Mouse (Mus musculus) heart, adult 9 months (tissue): Measurements from ENCODE around the gene Tpte.

Source experiments
- DNase-seq, 2 experiments: peaks; one replicate each; pipeline ENCODE4 v3.0.0; 2022; ENCODE audit warnings: low spot score in 2 of 2

Gene Tpte

DNA sequence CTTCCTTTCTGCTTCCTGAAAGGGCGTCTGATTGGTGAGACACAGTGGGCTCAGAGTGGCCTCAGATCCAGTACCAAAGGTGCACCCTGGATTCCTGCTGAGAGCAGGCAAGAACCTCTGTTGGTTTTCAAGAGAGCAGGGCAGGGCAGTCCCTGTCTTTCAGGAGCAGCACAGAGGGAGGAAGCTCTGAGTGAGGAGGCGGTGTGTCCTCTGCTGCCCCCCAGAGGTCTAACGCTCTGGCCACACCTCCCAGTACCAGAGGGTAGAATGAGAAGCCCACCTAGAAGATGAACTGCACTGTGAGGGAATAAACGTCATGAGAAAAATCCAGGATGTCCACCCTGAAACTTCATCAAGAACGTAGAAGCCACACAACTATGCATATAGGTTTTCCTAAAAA, 93.7 kb downstream of the Tpte start:
- peak; percentile 22 to 36 for DNase-seq

- DNase-seq = no peak
These were observed 97.7 kb downstream of the Tpte start for GRCm38 (mm10) chr8:22380934-22381333.

GRCm38 (mm10) chr8:22382824-22383595, 99.8 kb downstream of the Tpte start:
- no peak for DNase-seq

DNA sequence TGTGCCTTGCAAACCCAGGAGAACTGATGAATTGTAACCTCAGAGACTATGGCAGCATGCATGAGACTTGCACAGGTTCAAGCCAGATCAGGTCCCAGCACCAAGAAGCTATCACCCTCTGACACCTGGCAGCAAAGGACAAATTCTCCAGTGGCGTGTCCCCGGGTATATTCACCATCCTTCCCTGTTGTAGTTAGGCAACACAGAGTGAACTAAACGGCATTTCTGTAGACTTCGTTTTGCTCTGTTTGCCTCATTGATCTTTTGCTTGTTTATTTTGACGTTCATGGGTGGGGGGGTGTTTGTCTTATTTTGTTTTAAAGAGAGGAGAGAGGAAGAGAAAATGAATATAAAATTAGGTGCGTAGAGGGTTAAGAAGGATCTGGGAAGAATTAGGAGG, 101.9 kb downstream of the Tpte start:
- DNase-seq = no peak

GRCm38 (mm10) chr8:22389874-22390273, 106.6 kb downstream of the Tpte start:
- DNase-seq = no peak

DNA sequence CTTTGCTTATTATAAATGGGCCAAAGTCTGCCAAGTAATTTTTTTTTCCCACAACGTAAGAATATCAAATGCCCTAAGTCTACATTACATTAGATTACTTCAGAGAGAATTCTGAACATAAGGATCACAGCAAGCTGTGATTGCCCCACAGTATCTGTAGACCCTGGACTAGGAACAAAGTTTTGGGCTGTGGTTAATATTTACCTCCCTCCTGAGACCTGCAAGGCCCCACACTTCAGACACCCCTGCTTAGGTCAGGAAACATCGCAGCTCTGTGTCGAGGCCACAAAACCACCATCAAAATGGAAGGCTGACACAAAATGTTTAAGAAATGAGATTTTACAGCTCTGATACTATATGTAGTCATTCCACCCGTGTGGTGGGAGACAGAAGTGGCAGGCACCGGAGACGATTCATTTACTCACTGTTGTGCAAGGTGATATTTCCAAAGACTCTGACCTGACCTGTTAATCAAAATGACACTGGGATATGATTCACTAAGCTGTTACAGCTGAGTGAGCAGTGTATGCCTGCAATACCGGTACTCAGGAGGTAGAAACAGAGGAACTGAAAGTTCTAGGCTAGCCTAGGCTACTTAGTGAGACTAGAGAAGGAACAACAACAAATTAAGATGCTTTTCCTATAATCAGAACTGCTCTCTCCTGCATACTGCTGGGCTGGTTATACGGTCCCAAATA, 107.7 kb downstream of the Tpte start:
- DNase-seq = no peak

- no peak for DNase-seq
These were observed 111.2 kb downstream of the Tpte start for GRCm38 (mm10) chr8:22394471-22394870.

DNA sequence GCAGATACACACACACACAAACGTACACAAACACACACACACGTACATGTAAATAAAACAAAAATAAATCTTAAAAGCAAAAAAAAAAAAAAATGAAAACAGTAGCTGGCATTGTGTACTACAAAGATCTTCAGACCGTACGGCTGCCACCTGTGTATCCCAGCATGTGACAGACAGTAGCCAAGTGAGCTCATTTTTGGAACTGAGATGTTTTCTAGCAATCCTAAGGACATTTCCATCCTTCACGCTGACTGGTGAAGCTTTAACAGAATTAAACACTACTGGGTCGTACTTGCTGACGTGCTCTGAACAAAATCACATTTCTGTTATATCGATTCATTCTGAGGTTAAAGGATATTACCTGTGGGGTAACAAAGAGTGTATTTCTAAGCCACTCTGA, 112.0 kb downstream of the Tpte start:
- no peak for DNase-seq

GRCm38 (mm10) chr8:22397811-22398141, 114.5 kb downstream of the Tpte start:
- DNase-seq = no peak

GRCm38 (mm10) chr8:22398142-22398951, 115.1 kb downstream of the Tpte start, which contains the start of gene Slc25a15:
Gene Slc25a15 (minus strand): TSS chr8:22398597.
- peak; percentile 88 to 91 for DNase-seq

DNA sequence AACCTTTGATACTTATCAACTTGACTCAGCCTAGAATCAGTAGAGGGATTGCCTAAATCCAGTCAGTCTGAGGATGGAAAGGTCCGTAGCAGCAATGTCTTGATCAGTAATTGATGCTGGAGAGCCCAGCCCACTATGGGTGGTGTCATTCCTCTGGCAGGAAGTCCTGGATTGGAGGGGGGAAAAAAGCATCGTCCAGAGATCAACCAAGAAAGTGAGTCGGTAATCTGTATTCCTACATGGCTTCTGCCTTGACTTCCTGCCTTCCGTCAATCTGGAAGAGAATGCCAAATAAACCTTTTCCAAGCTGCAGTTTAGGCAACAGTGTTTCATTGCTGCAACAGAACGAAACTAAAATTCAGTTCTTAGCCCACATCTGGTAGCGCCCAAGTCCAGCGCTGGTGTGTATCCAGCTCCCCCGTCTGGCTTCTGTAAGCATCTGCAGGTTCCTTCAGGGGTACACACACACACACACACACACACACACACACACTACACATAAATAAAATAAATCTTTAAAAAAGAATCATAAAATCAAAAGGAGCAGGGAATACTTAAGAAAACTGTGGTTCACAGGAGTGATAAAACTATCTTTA, 116.1 kb downstream of the Tpte start:
- DNase-seq = no peak

DNA sequence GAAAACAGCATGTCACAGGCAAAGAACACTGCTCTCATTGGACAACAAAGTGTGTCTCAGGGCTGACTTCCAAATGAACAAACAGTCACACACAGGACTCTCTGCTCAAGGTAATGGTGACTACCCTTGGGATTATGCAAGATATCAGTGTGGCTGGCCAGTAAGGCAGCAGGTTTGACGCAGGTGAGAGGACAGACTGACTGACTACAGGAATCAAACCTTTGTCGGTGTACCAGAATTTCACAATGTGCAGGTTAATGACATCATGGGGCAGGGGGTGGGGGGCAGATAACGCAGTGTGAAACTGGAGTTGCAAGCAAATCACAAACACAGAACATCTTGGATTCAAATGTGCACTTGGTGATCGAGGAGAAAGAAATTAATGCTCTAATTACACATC, 117.4 kb downstream of the Tpte start:
- no peak for DNase-seq

GRCm38 (mm10) chr8:22403235-22403634, 120.0 kb downstream of the Tpte start:
- DNase-seq = no peak

DNA sequence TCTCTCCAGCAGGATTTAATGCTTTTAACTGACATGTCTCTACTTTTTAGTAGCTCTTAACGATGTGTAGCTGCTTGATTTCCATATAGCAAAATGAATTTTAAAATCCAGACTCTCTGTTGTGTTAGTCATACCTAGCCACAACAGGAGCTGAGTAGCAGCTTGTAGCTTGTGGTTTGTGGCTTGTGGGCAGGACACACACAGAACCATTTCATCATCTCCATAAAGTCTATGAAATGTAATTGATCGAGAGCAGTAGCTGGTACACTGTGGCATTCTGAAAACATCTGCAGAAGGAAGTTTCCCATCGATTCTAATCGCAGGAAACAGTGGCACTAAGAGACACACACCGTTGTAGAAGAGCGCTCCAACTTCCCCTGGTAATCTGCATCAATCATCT, 122.5 kb downstream of the Tpte start:
- DNase-seq = no peak

- DNase-seq = no peak
These were observed 127.5 kb downstream of the Tpte start for GRCm38 (mm10) chr8:22410688-22411281.

- peak; percentile 81 to 88 for DNase-seq
These were observed 128.1 kb downstream of the Tpte start, which contains the start of gene Mrps31 for GRCm38 (mm10) chr8:22411282-22411702. Gene Mrps31 (plus strand): TSS chr8:22411361.

DNA sequence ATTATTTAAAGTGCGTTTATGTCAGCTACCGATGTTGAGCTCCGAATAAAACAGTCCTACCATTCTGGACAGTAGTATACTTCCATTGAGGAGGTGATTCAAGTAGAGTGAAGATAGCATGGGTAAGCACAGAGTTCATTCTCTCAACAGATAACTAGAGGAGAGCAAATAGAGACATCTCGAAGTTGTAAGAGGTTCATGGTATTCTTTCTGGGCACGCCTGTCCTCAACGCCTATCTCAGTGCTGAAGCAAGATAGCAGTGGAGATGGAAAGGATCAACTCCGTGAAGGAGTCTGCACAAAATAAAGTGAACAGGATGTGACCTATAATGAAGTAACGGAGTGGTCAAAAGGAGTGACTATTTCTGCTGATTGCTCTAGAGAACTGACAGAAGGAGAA, 128.7 kb downstream of the Tpte start:
- no peak for DNase-seq
